Mouse (Mus musculus) bone marrow macrophage, adult 2 months (primary cell): Measurements from ENCODE around the gene Fbxo34.

Source experiments
- CTCF ChIP-seq: IDR thresholded peaks from 2 replicates; pipeline ENCODE4 v1.5.1; 2012; ENCODE audit warnings: low read depth, mild to moderate bottlenecking, low read length, moderate library complexity
- POLR2A ChIP-seq: IDR thresholded peaks from 2 replicates; pipeline ENCODE4 v1.6.1; 2012; ENCODE audit warnings: mild to moderate bottlenecking, low read depth, low read length, borderline replicate concordance

DNA sequence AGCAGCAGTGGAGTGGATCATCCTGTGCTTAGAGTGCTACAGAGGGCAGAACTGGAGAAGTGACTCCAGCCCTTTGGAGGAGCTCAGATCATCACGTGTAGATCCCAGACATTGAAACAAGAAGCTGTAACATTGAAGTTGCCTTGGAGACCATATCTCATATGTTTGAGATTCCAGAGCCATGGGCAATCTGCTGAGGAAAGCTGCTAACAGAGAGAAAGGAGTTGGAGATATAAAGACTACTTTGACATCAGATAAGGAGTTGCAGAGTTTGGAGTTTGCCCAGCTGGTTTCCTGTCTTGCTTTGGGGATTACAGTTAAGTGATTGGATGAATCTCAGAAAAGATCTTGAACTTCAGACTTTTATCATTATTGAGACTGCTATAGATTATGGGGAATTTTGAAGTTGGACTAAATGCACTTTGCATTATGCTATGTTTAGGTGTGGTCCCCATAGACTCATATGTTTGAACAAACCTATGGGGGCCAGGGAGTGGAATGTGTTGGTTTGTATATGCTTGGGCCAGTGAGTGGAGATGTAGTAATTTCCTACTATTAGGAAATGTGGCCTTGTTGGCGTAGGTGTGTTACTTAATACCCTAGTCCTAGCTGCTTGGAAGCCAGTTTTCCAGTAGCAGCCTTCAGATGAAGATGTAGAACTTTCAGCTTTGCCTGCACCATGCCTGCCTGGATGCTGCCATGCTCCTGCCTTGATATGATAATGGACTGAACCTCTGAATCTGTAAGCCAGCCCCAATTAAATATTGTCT lies 43.6 kb downstream of the Fbxo34 start:
- no peak for TF ChIP-seq POLR2A
- no peak for TF ChIP-seq CTCF
